Mouse (Mus musculus): Measurements from ENCODE around the gene Galnt16. TPM values are rescaled to one million over a fixed set of nuclear protein-coding genes. Genes with fewer than 3 reads are reported as not detected.
A peak's percentile ranks its signal among the peaks of the same experiment; 100 is the strongest.

Galnt16 gene
- total RNA-seq, 2 experiments from 2014 or later = 79.8 to 83.1 TPM

DNA sequence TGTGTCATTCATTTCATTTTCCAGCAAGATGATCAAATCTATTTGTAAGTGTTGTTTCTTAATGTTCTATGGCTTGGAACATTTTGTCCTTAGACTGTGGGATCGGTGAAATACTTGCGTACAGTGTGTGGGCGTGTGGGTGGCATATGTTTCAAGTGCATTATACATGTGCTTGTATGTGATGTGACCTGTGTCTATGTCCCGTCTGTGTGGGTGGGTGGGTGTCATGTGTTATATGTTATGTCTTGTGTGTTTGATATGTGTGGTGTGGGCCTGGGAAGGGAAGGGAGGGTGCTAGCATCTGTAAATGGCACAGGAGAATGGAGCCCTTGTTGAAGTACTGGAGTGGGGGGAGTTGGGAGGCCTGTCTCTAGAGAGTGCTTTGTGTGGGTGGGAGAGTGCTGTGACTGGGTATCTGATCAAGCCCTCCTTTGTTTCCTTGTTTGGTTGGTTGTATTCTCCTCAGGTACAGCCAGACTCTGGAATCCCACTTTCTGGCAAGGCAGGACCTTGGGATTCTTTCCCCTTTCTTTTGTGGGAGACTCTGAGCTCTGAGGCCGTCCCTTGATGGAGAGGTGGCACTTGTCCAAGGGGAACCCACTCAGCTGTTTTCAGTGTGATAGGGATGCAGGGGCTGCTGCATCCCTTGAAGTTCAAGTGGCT, 9.8 kb downstream of the Galnt16 start:
- peak; percentile 58 to 63 for DNase-seq (ENCODE audit: low spot score in 2 of 2)
- intact Hi-C loops (cut with DNase I) = no loop called here

DNA sequence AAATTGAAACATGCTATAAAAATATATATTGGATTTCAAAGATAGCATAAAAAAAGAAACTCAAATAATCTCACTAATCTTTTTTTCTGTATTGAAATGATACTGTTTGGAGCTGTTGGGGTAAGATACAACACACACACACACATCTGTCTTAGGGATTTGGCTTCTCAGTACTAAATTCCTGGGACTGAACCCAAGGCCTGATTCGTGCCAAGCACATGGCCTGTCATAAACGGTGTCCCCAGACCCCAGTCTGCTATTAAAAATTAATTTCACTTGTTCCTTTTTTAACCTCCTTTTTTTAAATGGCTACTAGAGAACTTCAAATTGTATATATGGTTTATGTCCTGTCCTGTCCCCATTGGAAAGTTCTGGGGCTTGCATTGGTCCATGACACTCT, 12.0 kb downstream of the Galnt16 start:
- intact Hi-C loops (cut with DNase I) = no loop called here
- no peak for DNase-seq (ENCODE audit: low spot score in 2 of 2)

DNA sequence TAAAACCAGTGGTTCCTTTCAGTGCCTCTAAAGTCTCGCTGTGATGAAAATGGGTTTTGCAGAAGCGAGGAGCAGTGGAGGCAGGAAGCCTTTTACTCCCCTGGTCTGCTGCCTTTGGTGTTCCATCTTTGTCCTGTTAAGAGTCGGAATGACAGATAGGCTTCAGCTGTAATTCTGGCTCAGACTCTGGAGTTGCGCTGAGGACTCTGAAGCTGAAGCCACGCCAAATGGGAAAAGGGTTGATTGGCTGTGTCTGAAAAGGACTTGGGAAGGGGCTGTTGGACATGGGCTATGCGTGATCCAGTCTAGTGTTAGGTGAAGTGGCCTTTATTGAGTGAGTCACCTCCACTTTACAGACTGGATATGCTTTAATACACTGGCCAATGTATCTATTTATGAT, 12.6 kb downstream of the Galnt16 start:
- intact Hi-C loops (cut with DNase I) = no loop called here
- DNase-seq (ENCODE audit: low spot score in 2 of 2) = no peak

DNA sequence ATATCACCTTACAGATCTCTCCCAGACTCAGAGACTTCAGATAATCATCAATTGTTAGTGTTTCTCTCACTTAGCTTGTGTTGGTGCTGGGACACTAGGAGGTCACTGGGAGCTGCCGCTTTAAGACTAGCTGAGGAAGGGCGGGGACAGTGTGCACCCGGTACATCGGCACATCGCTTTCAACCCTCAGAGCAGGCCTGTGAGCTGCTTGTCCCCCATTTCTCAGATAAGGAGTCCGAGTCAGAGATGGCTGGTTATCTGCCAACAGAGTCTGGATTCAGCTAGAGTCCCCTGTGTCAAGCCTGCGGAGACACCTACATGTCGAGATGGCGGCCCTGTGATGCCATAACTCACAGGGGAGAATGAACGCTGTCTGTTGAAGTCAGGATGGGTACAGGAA, 13.5 kb downstream of the Galnt16 start:
- DNase-seq (ENCODE audit: low spot score in 2 of 2) = no peak
- intact Hi-C loops (cut with DNase I) = no loop called here

DNA sequence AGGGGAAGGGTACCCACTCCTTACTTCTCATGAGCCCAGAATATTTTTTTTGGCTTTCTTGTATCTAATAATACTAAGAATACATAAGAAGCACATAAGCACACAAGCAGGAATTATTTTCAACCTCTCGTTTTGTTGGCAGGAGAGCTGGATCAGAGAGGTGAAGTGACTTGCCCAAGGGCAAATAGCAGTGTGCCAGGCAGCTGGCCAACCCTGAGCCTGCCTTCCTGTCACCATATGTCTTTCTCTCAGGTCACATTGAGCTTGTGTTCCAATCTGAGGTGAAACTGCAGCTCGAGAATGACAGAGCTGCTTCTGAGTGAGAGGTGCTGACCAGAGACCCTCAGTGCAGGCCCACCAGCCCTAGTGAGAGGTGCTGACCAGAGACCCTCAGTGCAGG, 15.8 kb downstream of the Galnt16 start:
- intact Hi-C loops (cut with DNase I) = no loop called here

DNA sequence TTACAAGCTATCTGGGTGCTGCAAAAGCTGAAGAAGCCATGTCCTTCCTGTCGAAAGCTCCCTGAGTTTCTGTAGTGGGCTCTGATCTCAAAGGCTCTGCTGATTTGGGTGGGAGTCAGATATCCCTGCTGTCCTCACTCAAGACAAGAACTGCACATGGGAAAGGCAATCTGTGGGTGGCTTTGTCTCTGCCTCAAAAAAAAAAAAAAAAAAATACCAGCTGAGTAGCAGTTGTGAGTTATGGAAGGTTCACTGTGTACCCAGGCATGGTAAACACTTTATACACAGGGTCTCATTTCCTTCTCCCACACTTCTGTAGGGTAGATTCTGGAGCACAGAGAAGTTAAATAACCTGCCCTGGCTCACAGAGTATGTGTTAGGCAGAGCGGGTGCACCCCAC, 19.2 kb downstream of the Galnt16 start:
- intact Hi-C loops (cut with DNase I) = loop anchor here (5.0 kb wide), 1 partner anchor 35 kb away; no protein-coding TSS in a partner anchor

More for the DNA sequence above, 15.8 kb downstream of the Galnt16 start:
- DNase-seq (ENCODE audit: low spot score in 2 of 2) = no peak

DNA sequence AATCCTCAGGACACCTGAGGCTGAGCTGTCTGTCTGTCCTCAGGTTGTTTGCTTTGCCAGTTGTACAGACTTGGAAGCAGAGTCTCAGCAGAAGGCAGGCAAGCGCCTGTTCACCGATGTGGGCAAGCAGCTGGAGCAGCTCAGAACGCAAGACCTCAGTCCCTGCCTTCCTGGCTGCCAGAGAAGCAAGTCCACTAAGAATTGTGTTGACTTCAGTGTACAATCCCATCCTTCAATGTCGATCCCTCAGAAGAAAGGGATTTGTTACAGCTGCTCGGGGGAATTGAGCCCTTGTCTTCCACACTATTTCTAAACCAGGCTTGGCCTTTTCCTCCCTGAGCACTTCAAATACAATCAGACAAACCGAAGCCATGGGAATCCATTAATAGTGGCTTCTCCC, 20.2 kb downstream of the Galnt16 start:
- DNase-seq (ENCODE audit: low spot score in 2 of 2) = no peak
- intact Hi-C loops (cut with DNase I) = loop anchor here (5.0 kb wide), 1 partner anchor 34 kb away; no protein-coding TSS in a partner anchor

More for the DNA sequence above, 19.2 kb downstream of the Galnt16 start:
- DNase-seq (ENCODE audit: low spot score in 2 of 2) = no peak

DNA sequence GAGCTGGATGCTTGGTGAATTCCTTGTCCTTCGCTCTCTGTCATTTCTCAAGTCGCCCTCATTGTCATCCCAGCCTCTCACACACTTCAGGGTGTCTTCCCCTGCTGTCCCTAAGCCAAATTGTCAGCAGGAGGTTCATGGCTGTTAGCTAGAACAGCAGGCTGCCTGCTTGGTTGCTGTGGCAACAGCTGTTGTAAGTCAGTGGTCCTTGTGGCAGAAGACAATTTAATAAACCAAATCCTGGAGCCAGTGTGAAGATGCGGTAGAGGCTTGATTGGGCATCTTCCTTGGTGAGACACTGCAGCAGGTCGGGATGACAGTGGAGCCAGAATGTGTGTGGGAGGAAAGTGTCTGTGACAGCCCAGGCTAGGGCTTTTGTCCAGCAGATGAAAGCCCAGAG, 27.2 kb downstream of the Galnt16 start:
- intact Hi-C loops (cut with DNase I) = no loop called here
- peak; percentile 38 to 57 for DNase-seq (ENCODE audit: low spot score in 2 of 2)

DNA sequence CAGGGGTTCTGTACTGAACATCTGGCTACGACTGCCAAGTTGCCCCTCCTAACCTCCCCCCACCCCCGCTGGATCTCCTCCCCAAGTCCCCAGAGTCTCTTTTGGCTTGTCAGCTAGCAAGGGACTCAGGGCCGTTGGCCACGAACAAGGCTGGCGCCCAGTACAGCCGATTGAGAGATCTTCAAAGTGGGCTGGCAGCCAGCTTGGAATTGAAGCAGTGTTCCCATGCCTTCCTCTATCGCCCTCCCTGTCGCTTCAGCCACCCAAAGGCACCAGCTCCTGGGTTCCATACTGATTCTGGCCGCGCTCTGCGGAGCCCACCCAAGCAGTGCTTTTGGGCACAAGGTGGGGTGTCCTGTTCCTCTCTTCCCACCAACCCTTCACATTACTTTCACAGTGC, 31.6 kb downstream of the Galnt16 start:
- intact Hi-C loops (cut with DNase I) = no loop called here
- no peak for DNase-seq (ENCODE audit: low spot score in 2 of 2)

DNA sequence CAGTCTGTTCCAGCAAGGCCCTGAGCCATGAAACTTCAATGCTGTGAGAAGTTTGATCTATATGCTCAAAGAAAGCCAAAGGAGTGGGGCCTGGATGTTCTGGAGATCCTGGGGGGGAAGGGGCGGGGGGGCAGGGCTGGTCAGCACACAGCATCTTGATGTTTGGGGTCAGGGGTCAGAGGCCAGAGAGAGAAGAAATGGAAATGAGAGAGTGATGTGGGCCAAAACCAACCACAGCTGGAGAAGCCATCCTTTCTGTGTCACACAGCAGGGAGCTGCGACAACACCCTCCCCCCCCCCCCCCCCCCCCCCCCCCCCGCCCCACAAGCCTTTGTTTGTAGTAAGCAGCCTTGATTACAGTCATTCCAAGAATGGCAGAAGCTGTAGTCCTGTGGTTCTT, 35.1 kb downstream of the Galnt16 start:
- no peak for DNase-seq (ENCODE audit: low spot score in 2 of 2)
- intact Hi-C loops (cut with DNase I) = no loop called here

DNA sequence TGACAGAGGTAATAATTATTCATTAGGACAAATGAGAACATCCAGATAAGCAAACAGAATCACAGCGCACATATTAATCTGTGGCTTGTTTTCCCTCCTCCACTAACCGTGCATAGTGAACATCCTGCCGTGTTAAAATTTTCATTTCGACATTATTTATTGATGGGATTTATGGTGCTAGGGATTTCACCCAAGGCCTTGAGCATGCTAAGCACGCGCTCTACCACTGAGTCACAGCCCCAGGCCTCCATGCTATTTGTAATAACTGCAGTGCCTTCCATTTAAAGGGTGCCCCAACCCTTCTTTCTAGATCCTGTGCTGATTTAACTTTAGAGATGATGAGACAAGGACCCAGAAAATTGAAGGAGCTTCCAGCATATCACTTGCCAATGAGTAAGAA, 36.2 kb downstream of the Galnt16 start:
- DNase-seq (ENCODE audit: low spot score in 2 of 2) = no peak
- intact Hi-C loops (cut with DNase I) = no loop called here

DNA sequence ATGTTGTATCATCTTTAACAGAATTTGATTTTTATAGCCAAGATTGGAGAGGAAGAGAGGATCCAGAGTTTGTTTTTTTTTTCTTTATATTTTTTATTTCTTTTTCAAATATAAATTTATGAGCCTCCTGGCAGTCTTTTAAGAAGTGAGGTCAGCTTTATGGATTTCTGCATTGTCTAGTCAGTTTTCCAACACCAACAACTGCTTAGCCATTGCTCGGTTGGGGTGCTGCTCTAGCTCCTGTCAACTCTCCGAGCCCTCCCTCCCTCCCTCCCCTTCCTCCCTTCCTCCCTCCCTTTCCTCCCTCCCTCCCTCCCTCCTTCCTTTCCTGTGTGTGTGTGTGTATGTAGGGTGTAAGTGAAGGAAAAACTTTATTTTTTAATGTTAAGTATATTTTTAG, 43.8 kb downstream of the Galnt16 start:
- intact Hi-C loops (cut with DNase I) = no loop called here

DNA sequence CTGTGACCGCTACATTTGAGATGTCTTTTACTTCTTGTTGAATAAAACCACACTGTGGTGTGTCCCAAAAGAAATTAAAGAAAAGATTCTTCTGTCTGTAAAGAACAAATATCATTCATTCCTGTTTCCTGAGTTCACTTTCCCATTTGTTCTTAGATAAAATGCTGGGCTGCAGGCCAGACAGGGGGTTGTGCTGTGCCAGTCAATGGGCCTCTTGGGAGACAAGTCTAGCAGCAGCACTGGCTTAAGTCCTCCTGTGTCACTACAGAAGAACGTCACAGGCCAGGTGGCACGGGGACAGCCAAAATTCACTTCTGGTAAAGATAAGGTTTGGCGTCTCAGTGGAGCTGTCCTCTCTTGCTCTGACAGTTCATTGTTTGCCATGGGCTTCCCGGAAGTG, 44.7 kb downstream of the Galnt16 start:
- intact Hi-C loops (cut with DNase I) = no loop called here
- no peak for DNase-seq (ENCODE audit: low spot score in 2 of 2)

More for the DNA sequence above, 43.8 kb downstream of the Galnt16 start:
- DNase-seq (ENCODE audit: low spot score in 2 of 2) = no peak

DNA sequence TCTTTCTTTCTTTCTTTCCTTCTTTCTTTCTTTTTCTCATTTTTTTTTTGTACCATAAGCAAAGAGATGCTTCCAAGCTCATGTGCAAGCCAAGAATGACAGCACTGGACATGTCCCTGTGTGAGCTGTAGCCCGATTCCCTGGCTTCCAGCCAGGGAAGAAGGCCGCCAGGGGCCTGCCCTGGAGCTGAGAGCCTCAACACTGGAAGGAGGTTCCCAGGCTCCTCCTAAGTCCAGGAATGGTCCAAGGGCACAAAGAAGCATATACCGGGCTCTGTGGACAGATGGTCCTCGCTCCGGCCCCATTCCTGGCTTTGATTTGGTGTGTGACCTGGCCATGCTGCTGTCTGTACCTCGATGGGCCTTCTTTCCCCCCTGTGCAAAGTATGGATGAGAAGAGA, 46.9 kb downstream of the Galnt16 start:
- no peak for DNase-seq (ENCODE audit: low spot score in 2 of 2)
- intact Hi-C loops (cut with DNase I) = no loop called here

DNA sequence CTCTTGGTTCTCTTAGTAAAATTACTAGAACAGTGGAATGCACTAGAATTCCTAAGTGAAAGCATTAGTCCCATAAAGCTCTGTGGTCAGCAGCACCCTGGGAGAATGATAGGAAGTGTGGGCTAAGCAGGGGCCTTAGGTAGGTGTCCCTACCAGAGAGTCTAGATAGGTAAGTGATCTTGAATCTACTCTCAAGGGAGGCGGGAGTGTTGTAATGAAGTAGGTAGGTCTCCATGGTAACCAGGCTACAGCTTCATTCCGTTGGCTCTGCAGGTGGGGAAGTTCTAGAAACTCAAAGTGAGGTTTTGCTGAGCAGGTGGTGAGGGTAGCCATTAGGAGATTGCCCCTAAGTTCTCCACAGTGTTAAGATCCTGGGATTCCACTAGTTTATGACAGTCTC, 47.7 kb downstream of the Galnt16 start:
- intact Hi-C loops (cut with DNase I) = no loop called here
- DNase-seq (ENCODE audit: low spot score in 2 of 2) = no peak

DNA sequence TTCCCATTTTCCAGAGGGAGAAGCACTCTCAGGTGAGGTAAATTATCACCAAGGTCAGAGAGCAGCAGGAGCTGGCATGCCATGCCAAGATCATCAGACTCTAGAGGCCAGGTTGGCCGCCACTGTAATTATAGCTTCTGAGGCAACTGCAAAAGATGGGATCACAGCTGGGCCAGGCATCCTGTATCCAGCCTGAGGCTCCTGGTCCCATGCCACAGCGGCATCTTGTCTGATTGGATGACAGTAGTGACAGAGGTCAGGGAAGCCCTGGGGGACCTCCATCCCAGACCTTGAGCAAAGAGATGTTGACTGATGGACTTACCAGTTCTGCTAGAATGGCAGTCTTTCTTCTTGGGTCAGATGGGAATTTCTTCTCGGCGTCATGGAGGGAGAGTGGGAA, 48.4 kb downstream of the Galnt16 start:
- no peak for DNase-seq (ENCODE audit: low spot score in 2 of 2)
- intact Hi-C loops (cut with DNase I) = no loop called here

DNA sequence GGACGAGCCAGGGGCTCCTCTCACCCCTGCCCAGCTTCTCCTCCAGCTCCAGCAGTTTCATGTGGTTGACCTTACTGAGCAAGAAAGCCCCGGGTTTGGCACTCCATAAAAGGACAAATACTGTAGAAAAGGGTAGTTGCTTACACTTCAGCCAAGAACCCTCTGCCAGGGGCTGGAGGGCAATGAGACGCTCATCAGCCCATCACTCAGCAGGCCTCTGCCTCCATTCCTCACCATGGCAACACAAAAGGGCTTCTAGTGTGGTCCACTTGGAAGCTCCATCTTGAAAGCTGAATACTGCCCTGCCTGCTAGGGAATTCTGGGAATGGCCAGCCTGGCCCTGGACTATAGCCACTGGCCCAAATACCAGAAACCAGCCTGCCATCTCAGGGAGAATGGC, 49.3 kb downstream of the Galnt16 start:
- intact Hi-C loops (cut with DNase I) = no loop called here
- peak; percentile 45 to 73 for DNase-seq (ENCODE audit: low spot score in 2 of 2)

DNA sequence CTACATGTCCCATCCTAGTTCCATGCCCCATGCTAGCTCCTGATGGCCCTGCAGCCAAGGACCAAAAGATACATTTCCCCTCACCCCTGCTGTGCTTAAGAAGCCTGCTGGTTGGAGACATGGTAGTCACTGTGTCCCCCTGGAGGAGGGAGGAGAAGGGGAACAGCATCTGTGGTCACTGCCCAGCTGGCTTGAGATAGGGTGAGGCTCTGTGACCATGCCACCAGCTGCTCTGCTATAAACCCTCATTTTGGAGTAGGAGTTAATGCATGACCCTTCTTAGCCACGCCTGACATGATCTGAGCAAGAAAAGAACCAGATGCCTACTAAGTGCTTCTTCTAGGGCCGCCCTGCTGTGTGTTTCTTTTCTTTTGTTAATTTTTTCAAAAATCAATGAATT, 51.5 kb downstream of the Galnt16 start:
- intact Hi-C loops (cut with DNase I) = no loop called here
- no peak for DNase-seq (ENCODE audit: low spot score in 2 of 2)

DNA sequence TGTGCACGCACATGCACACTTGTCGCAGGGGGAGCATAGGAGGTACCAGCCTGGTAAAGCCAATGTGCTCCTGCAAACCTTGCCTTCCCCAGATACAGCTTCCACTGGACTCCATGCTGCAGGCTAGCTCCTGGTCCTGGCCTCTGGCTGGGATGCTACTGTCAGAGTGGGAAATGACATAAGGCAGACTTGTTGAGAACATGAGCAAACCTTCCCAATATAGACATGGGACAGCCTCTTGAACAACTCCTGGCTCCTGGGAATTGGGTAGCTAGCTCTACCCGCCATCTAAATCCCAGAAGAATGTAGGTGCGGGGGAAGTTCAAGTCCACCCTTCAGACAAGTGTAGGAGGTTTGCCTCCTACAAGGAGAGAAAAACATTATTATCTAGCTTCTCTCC, 56.2 kb downstream of the Galnt16 start:
- no peak for DNase-seq (ENCODE audit: low spot score in 2 of 2)
- intact Hi-C loops (cut with DNase I) = loop anchor here (2.0 to 5.0 kb wide), 2 partner anchors 37 to 56 kb away; partner anchors contain the start of gene Galnt16

DNA sequence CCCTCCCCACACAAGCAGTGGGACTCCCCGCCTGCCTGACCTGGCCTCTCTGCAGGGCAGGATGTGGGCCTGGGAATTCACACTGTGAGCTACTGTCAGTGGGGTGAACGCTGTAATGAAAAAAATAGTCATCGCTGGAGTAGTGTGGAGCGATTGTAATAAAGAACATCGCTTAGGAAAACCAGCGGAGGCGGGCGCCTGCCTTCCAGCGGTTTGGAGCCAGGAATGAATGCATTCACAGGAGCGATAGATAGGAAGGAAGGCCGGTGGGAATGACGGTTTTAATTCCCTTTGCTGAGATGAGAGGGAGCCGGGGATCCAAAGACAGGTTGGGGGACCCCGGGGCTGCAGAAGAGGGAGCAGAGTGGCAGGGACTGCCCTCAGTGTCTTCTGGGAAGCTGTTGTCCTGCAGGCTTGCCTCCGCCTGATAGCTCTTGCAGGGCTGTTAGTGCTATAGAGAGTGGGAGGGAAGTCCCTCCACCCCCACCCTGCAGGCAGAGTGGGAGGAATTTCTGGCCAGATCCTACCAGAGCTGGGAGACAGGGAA, 56.8 kb downstream of the Galnt16 start:
- intact Hi-C loops (cut with DNase I) = loop anchor here (2.0 to 5.0 kb wide), 2 partner anchors 38 to 56 kb away; partner anchors contain the start of gene Galnt16
- peak; percentile 68 to 85 for DNase-seq (ENCODE audit: low spot score in 2 of 2)

DNA sequence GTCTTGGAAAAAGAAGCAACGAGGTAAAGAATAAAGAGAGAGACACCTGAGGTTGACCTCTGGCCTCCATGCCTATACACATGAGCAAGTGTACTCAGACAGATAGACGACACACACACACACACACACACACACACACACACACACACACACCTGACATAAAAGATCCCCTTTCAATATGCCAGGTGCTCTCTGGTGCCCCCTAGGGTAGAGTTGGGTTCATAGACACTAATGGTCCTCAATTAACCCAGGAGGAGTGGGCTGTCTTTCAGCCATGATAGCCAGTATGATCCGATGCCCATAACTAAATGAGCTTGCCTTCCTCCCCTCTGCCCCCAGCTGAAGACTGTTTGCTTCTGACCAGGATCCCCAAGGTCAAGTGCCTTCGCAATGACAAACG, 59.0 kb downstream of the Galnt16 start:
- intact Hi-C loops (cut with DNase I) = no loop called here
- peak in 1 of 2 experiments; percentile 27 for DNase-seq (ENCODE audit: low spot score in 2 of 2)

Measured in left cerebral cortex, postnatal 25 days (tissue).